In genomic region chr19:22317306-22317705, GRCm38 (mm10) we compare ENCODE assay signal across 16 mouse cellular contexts.
DNase-seq lines count a peak whose midpoint lies in the region.
"Had no signal": no experiment of that assay in that cellular context is flagged by ENCODE, and none has a peak within 500 bp of the region (broad histone marks: within the 10 kb centered on the region; RNA-seq: fewer than 3 reads in every experiment).

No protein-coding gene starts in this region.

- DNase-seq in heart, adult 11 months: peak; percentile 49
- DNase-seq in heart, adult 8-10 months (ENCODE audit: low spot score): no peak
- DNase-seq in layer of hippocampus, postnatal 10 days (ENCODE audit: low spot score in 2 of 2): peak; percentile 32 to 41
- DNase-seq in layer of hippocampus, adult 18-20 months (ENCODE audit: low spot score in 2 of 2): no peak
- peak; percentile 68 to 69 for DNase-seq in right cerebral cortex, postnatal 10 days (ENCODE audit: low spot score in 2 of 2)
- DNase-seq in right cerebral cortex, adult 18-20 months: no peak
- DNase-seq in telencephalon, adult 2 months (ENCODE audit: low read depth, low spot score): peak; percentile 23
- DNase-seq: adrenal gland, postnatal 25 days; cerebellum, adult 9-10 months; heart, postnatal 14 days; kidney, adult 18-20 months; kidney, postnatal 25 days; liver, embryonic 13.5 days; lung, adult 18-20 months; right cerebral cortex, postnatal 14 days; thymus, postnatal 14 days had no signal

Comparison
In these comparisons a context has a peak if more than half of its experiments do, and no peak if none do; other contexts are left out.
1. DNase-seq: peak in heart, adult 11 months (single experiment), layer of hippocampus, postnatal 10 days (2 of 2), right cerebral cortex, postnatal 10 days (2 of 2) and telencephalon, adult 2 months (single experiment); none in heart, adult 8-10 months (single experiment), layer of hippocampus, adult 18-20 months (0 of 2) and right cerebral cortex, adult 18-20 months (single experiment).